Mouse (Mus musculus) myocyte (in vitro differentiated cells): ENCODE results near the gene F12. TPM values are rescaled to one million over a fixed set of nuclear protein-coding genes. Genes with fewer than 3 reads are reported as not detected.
A peak's percentile ranks its signal among the peaks of the same experiment; 100 is the strongest.

Experiments used
- H3K27me3 ChIP-seq: one replicate; pipeline ENCODE4 v1.6.1; 2011; ENCODE audit not compliant: control insufficient read depth, insufficient read depth, insufficient read length
- H3K36me3 ChIP-seq: one replicate; pipeline ENCODE4 v1.6.1; 2011; ENCODE audit not compliant: control insufficient read depth, insufficient read depth
- H3K4me2 ChIP-seq: one replicate; pipeline ENCODE4 v1.6.1; 2011; ENCODE audit warnings: low read depth, control low read depth
- H3K4me3 ChIP-seq: one replicate; pipeline ENCODE4 v1.5.1; 2011; ENCODE audit warnings: mild to moderate bottlenecking, control low read depth, moderate library complexity
- H3K79me2 ChIP-seq: one replicate; pipeline ENCODE4 v1.6.1; 2011; ENCODE audit not compliant: control insufficient read depth, insufficient read depth
- H3ac ChIP-seq: one replicate; pipeline ENCODE4 v1.6.1; 2011; ENCODE audit not compliant: control insufficient read depth, insufficient read length
- CEBPB ChIP-seq: IDR thresholded peaks from 2 replicates; pipeline ENCODE4 v1.6.1; 2011; ENCODE audit warnings: mild to moderate bottlenecking, moderate library complexity; ENCODE audit not compliant: poor library complexity, insufficient read depth, severe bottlenecking
- E2F4 ChIP-seq: IDR thresholded peaks from one replicate; pipeline ENCODE4 v1.6.1; 2011; ENCODE audit warnings: mild to moderate bottlenecking, control low read depth, moderate library complexity; ENCODE audit not compliant: insufficient read depth
- MAX ChIP-seq: IDR thresholded peaks from one replicate; pipeline ENCODE4 v1.6.1; 2011; ENCODE audit warnings: low read depth, mild to moderate bottlenecking, control low read depth
- MYOD1 ChIP-seq, 3 experiments: IDR thresholded peaks; one replicate each; pipeline ENCODE4 v1.6.1; 2011; ENCODE audit warnings: control low read depth in 2 of 3, low read depth in 2 of 3, mild to moderate bottlenecking in 2 of 3, moderate library complexity in 1 of 3; ENCODE audit not compliant: insufficient read length in 2 of 3, control insufficient read depth in 1 of 3
- MYOG ChIP-seq, 3 experiments: IDR thresholded peaks; one replicate each; pipeline ENCODE4 v1.6.1; 2011; ENCODE audit warnings: control low read depth in 2 of 3, low read depth in 2 of 3, mild to moderate bottlenecking in 2 of 3; ENCODE audit not compliant: insufficient read length in 2 of 3, control insufficient read depth in 1 of 3, insufficient read depth in 1 of 3
- POLR2A ChIP-seq: IDR thresholded peaks from one replicate; pipeline ENCODE4 v1.6.1; 2011; ENCODE audit warnings: low read depth, mild to moderate bottlenecking, control low read depth, moderate library complexity; ENCODE audit not compliant: insufficient read length
- POLR2AphosphoS2 ChIP-seq: IDR thresholded peaks from one replicate; pipeline ENCODE4 v1.6.1; 2011; ENCODE audit warnings: low read depth, control low read depth; ENCODE audit not compliant: insufficient read length
- REST ChIP-seq: IDR thresholded peaks from one replicate; pipeline ENCODE4 v1.6.1; 2011; ENCODE audit warnings: mild to moderate bottlenecking, control low read depth, moderate library complexity; ENCODE audit not compliant: insufficient read depth, insufficient read length
- SRF ChIP-seq: IDR thresholded peaks from one replicate; pipeline ENCODE4 v1.6.1; 2011; ENCODE audit warnings: low read depth; ENCODE audit not compliant: control insufficient read depth, insufficient read length
- TCF12 ChIP-seq: IDR thresholded peaks from one replicate; pipeline ENCODE4 v1.6.1; 2011; ENCODE audit warnings: mild to moderate bottlenecking, control low read depth; ENCODE audit not compliant: poor library complexity, insufficient read depth, severe bottlenecking
- TCF3 ChIP-seq: IDR thresholded peaks from one replicate; pipeline ENCODE4 v1.6.1; 2011; ENCODE audit warnings: low read depth, control low read depth; ENCODE audit not compliant: insufficient read length
- USF1 ChIP-seq: IDR thresholded peaks from one replicate; pipeline ENCODE4 v1.6.1; 2011; ENCODE audit warnings: low read depth, mild to moderate bottlenecking, control low read depth, moderate library complexity
- polyA plus RNA-seq: library from polyadenylated mRNA; unstranded; fragments of >200 nt; fragmentation: generic; extraction: Trizol; gene quantifications from one replicate; pipeline ENCODE4 v1.2.1, GENCODE M21; 2012; ENCODE audit warnings: missing spikeins

The F12 gene
- not detected for polyA plus RNA-seq

- Histone ChIP-seq H3K27me3 (peaks cover 22% of the 10 kb centered on the region), H3K79me2 (no peaks in the 10 kb centered on the region), H3ac (no peak within 1 kb of the TSS), H3K36me3 (no peaks in the 10 kb centered on the region), H3K4me2 (no peak within 1 kb of the TSS), H3K4me3 (no peak within 1 kb of the TSS)
- TF ChIP-seq TCF3 (no peak), REST (no peak), E2F4 (no peak), POLR2AphosphoS2 (no peak), CEBPB (no peak), TCF12 (no peak), SRF (no peak), POLR2A (no peak), USF1 (no peak)
Measured at GRCm38 (mm10) chr13:55426613-55427012, at the start of gene F12. Gene F12 (minus strand): TSS chr13:55426793.

GRCm38 (mm10) chr13:55476256-55476655 is 49.7 kb upstream of the F12 start:
- H3K79me2 ChIP-seq, result no peaks in the 10 kb centered on the region
- no peak for TF ChIP-seq SRF
- TF ChIP-seq POLR2A, result no peak
- TF ChIP-seq CEBPB, result no peak
- no peak for TF ChIP-seq MYOD1 (IDR thresholded peaks at IDR 0.05; ENCODE audit: control insufficient read depth in 1 of 3, insufficient read length in 2 of 3, low read depth in 2 of 3)
- TF ChIP-seq POLR2AphosphoS2, result no peak
- TF ChIP-seq MYOG (IDR thresholded peaks at IDR 0.05; ENCODE audit: control insufficient read depth in 1 of 3, insufficient read depth in 1 of 3, insufficient read length in 2 of 3, low read depth in 2 of 3), result no peak
- no peak for TF ChIP-seq TCF3
- no peak for TF ChIP-seq MAX
- no peak for TF ChIP-seq TCF12
- no peak overlapping the region for H3ac ChIP-seq
- H3K36me3 ChIP-seq, result peaks cover 11% of the 10 kb centered on the region
- H3K27me3 ChIP-seq, result no peaks in the 10 kb centered on the region
- no peak overlapping the region for H3K4me3 ChIP-seq
- no peak overlapping the region for H3K4me2 ChIP-seq

GRCm38 (mm10) chr13:55475750-55476149 is 49.2 kb upstream of the F12 start:
- Histone ChIP-seq H3ac (no peak overlapping the region), H3K4me2 (no peak overlapping the region), H3K4me3 (no peak overlapping the region), H3K27me3 (no peaks in the 10 kb centered on the region), H3K36me3 (peaks cover 11% of the 10 kb centered on the region), H3K79me2 (no peaks in the 10 kb centered on the region)
- TF ChIP-seq POLR2AphosphoS2 (no peak), USF1 (no peak), TCF3 (no peak), MYOG (IDR thresholded peaks at IDR 0.05; ENCODE audit: control insufficient read depth in 1 of 3, insufficient read depth in 1 of 3, insufficient read length in 2 of 3, low read depth in 2 of 3) (no peak), REST (no peak), E2F4 (no peak), MAX (no peak), CEBPB (no peak), MYOD1 (IDR thresholded peaks at IDR 0.05; ENCODE audit: control insufficient read depth in 1 of 3, insufficient read length in 2 of 3, low read depth in 2 of 3) (no peak), TCF12 (no peak), POLR2A (no peak), SRF (no peak)

GRCm38 (mm10) chr13:55474621-55475069 is 48.1 kb upstream of the F12 start:
- Histone ChIP-seq H3K36me3 (peaks cover 11% of the 10 kb centered on the region), H3K4me3 (no peak overlapping the region), H3K4me2 (no peak overlapping the region), H3K27me3 (no peaks in the 10 kb centered on the region), H3K79me2 (no peaks in the 10 kb centered on the region), H3ac (no peak overlapping the region)
- TF ChIP-seq MAX (no peak), TCF3 (no peak), CEBPB (no peak), POLR2AphosphoS2 (peak; percentile 26)

- Histone ChIP-seq H3K36me3 (peaks cover 11% of the 10 kb centered on the region), H3K27me3 (no peaks in the 10 kb centered on the region)
Measured at GRCm38 (mm10) chr13:55473961-55474360, 47.4 kb upstream of the F12 start.

More at GRCm38 (mm10) chr13:55473961-55474360, 47.4 kb upstream of the F12 start:
- no peaks in the 10 kb centered on the region for H3K79me2 ChIP-seq
- H3K4me3 ChIP-seq, result no peak overlapping the region
- no peak overlapping the region for H3ac ChIP-seq
- no peak overlapping the region for H3K4me2 ChIP-seq
- no peak for TF ChIP-seq REST
- no peak for TF ChIP-seq TCF12
- TF ChIP-seq POLR2A, result no peak
- no peak for TF ChIP-seq E2F4
- no peak for TF ChIP-seq POLR2AphosphoS2
- TF ChIP-seq MYOD1 (IDR thresholded peaks at IDR 0.05; ENCODE audit: control insufficient read depth in 1 of 3, insufficient read length in 2 of 3, low read depth in 2 of 3), result no peak
- TF ChIP-seq MAX, result no peak
- TF ChIP-seq USF1, result no peak
- no peak for TF ChIP-seq SRF
- TF ChIP-seq TCF3, result no peak
- no peak for TF ChIP-seq CEBPB
- no peak for TF ChIP-seq MYOG (IDR thresholded peaks at IDR 0.05; ENCODE audit: control insufficient read depth in 1 of 3, insufficient read depth in 1 of 3, insufficient read length in 2 of 3, low read depth in 2 of 3)
